Mouse (Mus musculus) bone marrow macrophage, adult 2 months (primary cell): ENCODE results near the gene Rpa2.

ENCODE experiments used
- CTCF ChIP-seq: IDR thresholded peaks from 2 replicates; pipeline ENCODE4 v1.5.1; 2012; ENCODE audit warnings: low read depth, mild to moderate bottlenecking, low read length, moderate library complexity
- POLR2A ChIP-seq: IDR thresholded peaks from 2 replicates; pipeline ENCODE4 v1.6.1; 2012; ENCODE audit warnings: mild to moderate bottlenecking, low read depth, low read length, borderline replicate concordance

GRCm38 (mm10) chr4:132756974-132757373 lies 11.2 kb upstream of the Rpa2 start, which contains the start of gene Smpdl3b:
- TF ChIP-seq CTCF (no peak), POLR2A (no peak)
